Mouse (Mus musculus): Measurements from ENCODE around the gene Megf11.

The Megf11 gene

GRCm38 (mm10) chr9:64649393-64649792 is 264.0 kb downstream of the Megf11 start:
- no peak for DNase-seq (ENCODE audit: low read depth)

DNA sequence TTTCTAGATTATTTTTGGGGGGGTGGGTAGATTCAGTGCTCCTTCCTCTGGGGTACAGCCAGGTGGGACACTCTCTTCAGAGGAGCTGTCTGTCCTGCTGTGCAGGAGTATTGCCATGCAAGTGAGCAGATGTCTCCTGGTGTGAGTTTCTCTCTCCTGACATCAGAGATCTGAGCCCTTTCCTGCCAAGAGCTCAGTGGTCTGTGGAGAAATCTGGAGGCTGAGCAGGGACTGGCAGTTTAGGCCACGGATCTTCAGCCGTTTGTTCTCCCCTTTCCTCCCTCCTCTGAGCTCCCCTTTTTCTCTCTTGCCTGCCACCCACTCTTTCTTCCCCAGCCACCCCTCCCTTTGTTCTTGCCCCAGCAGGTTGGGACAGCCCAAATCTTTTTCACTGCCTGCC is 264.5 kb downstream of the Megf11 start:
- DNase-seq (ENCODE audit: low read depth), result no peak

- no peak for DNase-seq (ENCODE audit: low read depth)
Observed at GRCm38 (mm10) chr9:64651181-64651580, 265.8 kb downstream of the Megf11 start.

DNA sequence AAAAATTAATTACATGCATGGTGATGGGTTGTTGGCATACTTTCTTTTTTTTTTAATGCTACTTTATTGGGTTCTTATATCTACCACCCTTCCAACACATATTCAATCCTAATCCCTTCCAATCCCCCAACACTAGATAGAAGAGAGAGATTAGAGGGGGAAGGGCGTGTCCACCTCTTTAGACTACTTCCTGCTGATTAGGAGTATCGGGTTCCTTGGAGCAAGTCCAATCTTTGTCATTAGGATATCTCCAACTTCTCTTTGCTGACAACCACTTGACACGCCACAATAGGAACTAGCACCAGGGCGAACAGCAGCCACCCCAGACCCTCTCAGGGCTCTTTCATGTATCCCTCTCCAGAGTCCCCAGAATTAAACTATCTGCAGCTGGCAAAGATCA is 266.3 kb downstream of the Megf11 start:
- DNase-seq (ENCODE audit: low read depth), result peak; percentile 13

- DNase-seq (ENCODE audit: low read depth), result no peak
Observed at GRCm38 (mm10) chr9:64652138-64652537, 266.7 kb downstream of the Megf11 start.

DNA sequence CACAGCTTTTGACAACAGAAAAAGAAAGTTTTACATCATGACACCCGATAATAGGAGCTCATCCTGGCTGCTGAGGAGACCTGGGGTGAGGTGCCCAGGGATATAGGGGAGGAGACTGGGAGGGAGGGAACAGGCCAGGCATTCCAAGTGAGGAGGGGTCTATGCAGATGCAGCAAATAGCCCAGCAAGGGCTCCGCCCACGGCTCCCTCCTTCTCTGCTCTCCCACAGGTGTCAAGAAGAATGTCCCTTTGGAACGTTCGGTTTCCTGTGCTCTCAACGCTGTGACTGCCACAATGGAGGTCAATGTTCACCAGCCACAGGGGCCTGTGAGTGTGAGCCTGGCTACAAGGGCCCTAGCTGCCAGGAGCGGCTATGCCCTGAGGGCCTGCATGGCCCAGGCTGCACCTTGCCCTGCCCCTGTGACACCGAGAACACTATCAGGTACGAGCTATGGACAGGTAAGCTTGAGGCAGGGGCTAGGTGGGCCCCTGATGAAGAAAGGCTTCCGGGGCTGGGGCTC is 267.5 kb downstream of the Megf11 start:
- no peak for DNase-seq (ENCODE audit: low read depth)

DNA sequence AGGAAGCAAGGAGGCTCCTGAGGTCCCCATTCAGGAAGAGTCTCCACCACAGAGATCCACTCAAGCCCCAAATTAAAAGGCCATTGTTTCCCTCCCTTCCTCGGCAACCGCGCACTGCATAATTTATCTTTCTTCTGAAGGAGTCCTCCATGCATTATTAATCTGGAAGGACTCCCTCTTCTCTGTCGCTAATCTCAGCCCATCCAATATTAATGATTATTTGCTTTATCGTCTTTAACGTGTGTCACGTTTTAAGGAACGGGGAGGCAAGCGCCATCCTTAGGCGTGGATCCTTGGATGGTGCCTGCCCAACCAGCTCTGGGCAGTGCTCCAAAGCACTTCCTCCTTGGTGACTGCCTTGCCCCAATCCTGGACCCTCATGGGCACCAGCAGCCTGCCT is 269.3 kb downstream of the Megf11 start:
- DNase-seq (ENCODE audit: low read depth), result no peak

DNA sequence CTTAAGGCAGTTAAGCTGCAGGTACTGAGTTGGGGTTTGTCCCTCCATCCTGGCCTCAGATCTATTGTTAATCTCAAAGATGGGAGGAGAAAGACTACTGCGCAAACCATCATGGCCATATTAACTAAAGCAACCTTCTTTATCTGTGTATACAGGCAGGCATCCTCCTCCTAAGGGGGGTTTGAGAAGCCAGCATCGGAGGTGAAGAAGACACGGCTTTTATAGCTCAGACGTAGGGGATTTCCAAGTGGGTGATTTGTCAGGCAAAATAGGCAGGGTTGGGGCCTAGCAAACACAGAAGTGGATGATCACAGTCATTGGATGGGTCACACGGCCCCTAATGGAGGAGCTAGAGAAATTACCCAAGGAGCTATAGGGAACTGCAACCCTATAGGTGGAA is 271.2 kb downstream of the Megf11 start:
- no peak for DNase-seq (ENCODE audit: low read depth)

- no peak for DNase-seq (ENCODE audit: low read depth)
Observed at GRCm38 (mm10) chr9:64660222-64660621, 274.8 kb downstream of the Megf11 start.

DNA sequence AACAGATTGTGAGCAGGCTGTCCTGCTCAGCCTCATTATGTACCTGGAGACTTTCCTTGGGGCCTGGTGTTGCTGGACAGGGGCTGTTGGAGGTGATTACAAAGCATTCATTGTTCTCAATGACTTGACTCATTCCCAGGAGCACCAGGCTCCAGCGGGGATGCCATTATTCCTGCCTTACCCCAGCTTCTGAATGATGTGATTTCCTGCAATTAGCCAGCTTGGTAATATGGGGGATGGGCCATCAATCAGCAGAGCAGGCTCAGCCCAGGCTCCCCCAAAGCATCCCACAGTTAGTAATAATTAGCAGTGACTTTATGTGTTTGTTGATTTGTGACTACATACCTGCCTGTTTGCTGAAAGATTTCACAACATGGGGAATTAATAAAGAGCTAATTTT is 279.2 kb downstream of the Megf11 start:
- no peak for DNase-seq (ENCODE audit: low read depth)

GRCm38 (mm10) chr9:64666549-64666948 is 281.1 kb downstream of the Megf11 start:
- peak; percentile 52 for DNase-seq (ENCODE audit: low read depth)

DNA sequence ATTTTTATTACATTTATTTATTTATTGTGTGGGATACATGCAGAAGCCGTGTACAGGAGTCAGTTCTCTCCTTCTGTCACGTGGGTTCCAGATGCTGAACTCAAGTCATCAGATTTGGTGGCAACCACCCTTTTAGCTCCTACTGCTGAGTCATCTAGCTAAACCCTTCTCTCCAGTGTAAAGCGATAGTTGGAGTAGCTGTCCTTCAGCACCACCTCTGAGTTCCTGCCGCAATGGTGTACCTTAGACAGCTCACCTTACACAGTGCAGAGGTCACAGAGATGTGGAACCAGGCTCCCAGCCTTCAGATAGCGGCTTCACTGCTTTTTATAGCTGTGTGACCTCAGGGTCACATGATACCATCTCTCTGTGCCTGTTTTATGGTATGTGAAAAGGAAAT is 282.1 kb downstream of the Megf11 start:
- DNase-seq (ENCODE audit: low read depth), result peak; percentile 71

DNA sequence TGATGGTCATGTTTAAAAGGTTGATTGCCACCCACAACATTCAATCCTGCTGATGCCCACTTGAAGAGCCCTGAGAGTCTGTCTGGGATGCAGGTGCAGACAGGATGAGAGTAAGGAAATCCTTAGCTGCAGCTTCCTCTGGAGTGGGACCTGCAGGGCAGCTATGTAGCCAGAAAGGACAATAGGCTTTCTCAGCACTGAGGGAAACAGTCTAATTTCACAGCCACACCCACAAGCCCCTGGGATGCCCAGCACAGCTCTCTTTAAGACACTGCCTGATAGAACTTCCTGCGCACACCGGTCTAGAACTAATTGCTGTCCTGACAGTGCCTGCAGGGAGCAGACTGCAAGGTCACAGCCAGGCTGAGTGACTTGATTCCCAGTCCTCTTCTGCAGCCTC is 282.6 kb downstream of the Megf11 start:
- DNase-seq (ENCODE audit: low read depth), result no peak

- peak; percentile 88 for DNase-seq (ENCODE audit: low read depth)
Observed at GRCm38 (mm10) chr9:64671341-64672319, 286.2 kb downstream of the Megf11 start.

- DNase-seq (ENCODE audit: low read depth), result no peak
Observed at GRCm38 (mm10) chr9:64687122-64688014, 301.9 kb downstream of the Megf11 start.

DNA sequence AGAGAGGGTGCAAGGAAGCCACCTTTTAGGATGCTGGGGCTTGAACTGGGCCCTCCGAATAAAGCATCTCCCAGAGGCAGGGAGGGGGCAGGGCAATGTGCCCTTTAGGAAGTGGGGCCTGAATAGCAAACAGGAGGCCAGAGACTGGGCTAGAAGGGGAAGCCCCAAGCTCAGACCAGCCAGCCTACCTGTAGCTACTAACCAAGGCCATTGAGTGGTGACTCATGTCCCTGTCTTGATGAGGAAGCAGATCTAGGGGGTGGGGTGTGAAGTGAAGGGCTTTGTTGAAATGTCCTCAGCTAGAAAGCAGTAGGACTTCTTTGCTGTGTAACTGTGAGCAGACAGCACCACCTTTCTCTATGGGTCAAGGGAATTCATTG is 302.6 kb downstream of the Megf11 start:
- DNase-seq (ENCODE audit: low read depth), result peak; percentile 88

- no peak for DNase-seq (ENCODE audit: low read depth)
Observed at GRCm38 (mm10) chr9:64690771-64691170, 305.3 kb downstream of the Megf11 start.

DNA sequence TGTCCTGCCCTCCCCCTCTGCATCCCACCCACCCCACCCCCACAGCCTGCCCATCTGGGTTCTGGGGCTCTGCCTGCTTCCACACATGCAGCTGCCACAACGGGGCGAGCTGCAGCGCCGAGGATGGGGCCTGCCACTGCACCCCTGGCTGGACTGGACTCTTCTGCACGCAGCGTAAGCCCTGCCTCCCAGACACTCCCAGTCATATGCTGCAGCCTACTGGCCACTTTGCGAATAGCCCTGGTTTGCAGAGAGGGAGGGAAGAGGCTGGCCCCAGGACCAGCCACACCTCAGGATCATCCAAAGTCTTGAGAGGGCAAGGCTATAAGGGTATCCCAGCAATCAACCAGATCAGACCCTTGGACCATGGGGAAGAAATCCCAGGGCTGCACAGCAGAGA is 305.8 kb downstream of the Megf11 start:
- peak; percentile 56 for DNase-seq (ENCODE audit: low read depth)

DNA sequence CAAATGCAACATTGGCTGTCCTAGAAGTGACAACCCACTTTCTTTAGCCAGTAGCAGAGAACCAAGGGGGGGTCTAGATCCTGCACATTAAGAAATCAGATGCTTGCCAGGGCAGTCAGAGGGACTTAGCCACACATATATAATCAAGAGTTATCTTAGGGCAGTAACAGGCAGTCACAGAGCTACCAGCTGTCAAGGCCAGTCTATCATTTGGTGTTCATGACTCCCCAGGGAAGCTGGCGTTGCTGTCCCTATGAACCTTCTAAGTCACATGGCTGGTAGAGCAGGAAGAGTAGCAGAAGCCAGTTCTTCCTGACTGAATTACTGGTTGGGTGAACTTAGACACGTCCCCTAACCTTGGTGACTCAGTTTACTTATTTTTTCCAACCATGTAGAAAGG is 307.7 kb downstream of the Megf11 start:
- DNase-seq (ENCODE audit: low read depth), result no peak

- no peak for DNase-seq (ENCODE audit: low read depth)
Observed at GRCm38 (mm10) chr9:64695266-64695665, 309.8 kb downstream of the Megf11 start.

- peak; percentile 69 for DNase-seq (ENCODE audit: low read depth)
Observed at GRCm38 (mm10) chr9:64696404-64696803, 311.0 kb downstream of the Megf11 start.

- no peak for DNase-seq (ENCODE audit: low read depth)
Observed at GRCm38 (mm10) chr9:64697006-64697405, 311.6 kb downstream of the Megf11 start.

GRCm38 (mm10) chr9:64697677-64698076 is 312.3 kb downstream of the Megf11 start:
- DNase-seq (ENCODE audit: low read depth), result no peak

Measured in 416B (cell line).